ENCODE assay signal across 9 mouse cellular contexts in genomic region chr2:56114469-56114868, GRCm38 (mm10).
DNase-seq lines count a peak whose midpoint lies in the region; ATAC-seq lines count a peak whose summit lies in the region.
"Had no signal": no experiment of that assay in that cellular context is flagged by ENCODE, and none has a peak within 500 bp of the region (broad histone marks: within the 10 kb centered on the region; RNA-seq: fewer than 3 reads in every experiment).

No protein-coding gene starts in this region.

- no peak overlapping the region for H3K27ac ChIP-seq in lung, embryonic 15.5 days
- H3K27ac ChIP-seq in forebrain, embryonic 14.5 days (ENCODE audit: low read depth, low read length), result no peak overlapping the region
- no peak overlapping the region for H3K27ac ChIP-seq in neural tube, embryonic 14.5 days (ENCODE audit: low read depth, low read length)
- H3K27ac ChIP-seq: heart, embryonic 15.5 days had no signal

- no peak overlapping the region for H3K4me2 ChIP-seq in lung, embryonic 15.5 days
- no peak overlapping the region for H3K4me2 ChIP-seq in forebrain, embryonic 14.5 days (ENCODE audit: low read length)
- no peak overlapping the region for H3K4me2 ChIP-seq in neural tube, embryonic 14.5 days (ENCODE audit: low read depth, low read length)
- H3K4me2 ChIP-seq: heart, embryonic 15.5 days had no signal

- DNase-seq in cerebellum, adult 11-12 months, result no peak
- DNase-seq in lung, postnatal 14 days, result no peak
- DNase-seq in forebrain, embryonic 14.5 days (ENCODE audit: low spot score), result peak; percentile 82
- peak; percentile 28 for DNase-seq in layer of hippocampus, adult 9-11 months
- no peak for DNase-seq in gastrocnemius, postnatal 10 days

- 0 out of 2 replicates have a peak, but pooled peaks have one; percentile 64 for ATAC-seq in cerebellum, adult (ENCODE audit: insufficient number of reproducible peaks, low FRiP score, low TSS enrichment)
- ATAC-seq in lung, embryonic 15.5 days (ENCODE audit: borderline replicate concordance, extremely low read depth, low FRiP score, low TSS enrichment), result 0 out of 2 replicates have a peak, but pooled peaks have one; percentile 57
- ATAC-seq in forebrain, embryonic 14.5 days, result peak; percentile 86
- peak; percentile 92 for ATAC-seq in neural tube, embryonic 14.5 days (ENCODE audit: low read depth)

- H3K9me3 ChIP-seq in lung, embryonic 15.5 days, result no peaks in the 10 kb centered on the region
- H3K9me3 ChIP-seq in forebrain, embryonic 14.5 days (replicated peaks; ENCODE audit: control insufficient read depth, low read length), result no peaks in the 10 kb centered on the region
- no peaks in the 10 kb centered on the region for H3K9me3 ChIP-seq in neural tube, embryonic 14.5 days (ENCODE audit: control insufficient read depth, low read length)
- H3K9me3 ChIP-seq: heart, embryonic 15.5 days had no signal

- WGBS in lung, embryonic 15.5 days, result 19% methylated on average over 3 of the region's 3 CpGs
- WGBS in forebrain, embryonic 14.5 days, result 23% methylated on average over 3 of the region's 3 CpGs
- 27% methylated on average over 3 of the region's 3 CpGs for WGBS in neural tube, embryonic 14.5 days

- no peaks in the 10 kb centered on the region for H3K27me3 ChIP-seq in lung, embryonic 15.5 days
- no peaks in the 10 kb centered on the region for H3K27me3 ChIP-seq in forebrain, embryonic 14.5 days (replicated peaks; ENCODE audit: control insufficient read depth, insufficient read depth, low read length)
- H3K27me3 ChIP-seq in neural tube, embryonic 14.5 days (ENCODE audit: control insufficient read depth, insufficient read depth, low read length), result no peaks in the 10 kb centered on the region
- H3K27me3 ChIP-seq: heart, embryonic 15.5 days had no signal

- H3K4me1 ChIP-seq in lung, embryonic 15.5 days, result no peaks in the 10 kb centered on the region
- no peaks in the 10 kb centered on the region for H3K4me1 ChIP-seq in forebrain, embryonic 14.5 days (ENCODE audit: control insufficient read depth, insufficient read depth, low read length)
- no peaks in the 10 kb centered on the region for H3K4me1 ChIP-seq in neural tube, embryonic 14.5 days (ENCODE audit: control insufficient read depth, insufficient read depth, low read length)
- H3K4me1 ChIP-seq: heart, embryonic 15.5 days had no signal

- H3K9ac ChIP-seq in lung, embryonic 15.5 days, result no peak overlapping the region
- H3K9ac ChIP-seq in forebrain, embryonic 14.5 days (ENCODE audit: low read length), result no peak overlapping the region
- no peak overlapping the region for H3K9ac ChIP-seq in neural tube, embryonic 14.5 days (replicated peaks; ENCODE audit: low read depth, low read length)
- H3K9ac ChIP-seq: heart, embryonic 15.5 days had no signal

- no peak overlapping the region for H3K4me3 ChIP-seq in lung, embryonic 15.5 days
- H3K4me3 ChIP-seq in forebrain, embryonic 14.5 days (ENCODE audit: low read depth, low read length), result no peak overlapping the region
- H3K4me3 ChIP-seq in neural tube, embryonic 14.5 days (ENCODE audit: low read depth, low read length), result no peak overlapping the region
- H3K4me3 ChIP-seq: heart, embryonic 15.5 days had no signal

- no peaks in the 10 kb centered on the region for H3K36me3 ChIP-seq in lung, embryonic 15.5 days
- H3K36me3 ChIP-seq in forebrain, embryonic 14.5 days (ENCODE audit: control insufficient read depth, insufficient read depth, low read length), result no peaks in the 10 kb centered on the region
- H3K36me3 ChIP-seq in neural tube, embryonic 14.5 days (ENCODE audit: control insufficient read depth, insufficient read depth, low read length), result no peaks in the 10 kb centered on the region
- H3K36me3 ChIP-seq: heart, embryonic 15.5 days had no signal

Comparison
In these comparisons a context has a peak if more than half of its experiments do, and no peak if none do; other contexts are left out.
1. DNase-seq: peak in forebrain, embryonic 14.5 days (single experiment) and layer of hippocampus, adult 9-11 months (single experiment); none in cerebellum, adult 11-12 months (single experiment), lung, postnatal 14 days (single experiment) and gastrocnemius, postnatal 10 days (single experiment).
2. Peak in every context shown above with its lines, with median percentiles within 50 percentile points of each other: ATAC-seq.